Mouse (Mus musculus) macrophage (primary cell): ENCODE data around the gene Nav2. TPM values are rescaled to one million over a fixed set of nuclear protein-coding genes. Genes with fewer than 3 reads are reported as not detected.
A peak's percentile ranks its signal among the peaks of the same experiment; 100 is the strongest.

Experiments
- H3K27ac ChIP-seq: fragments of 350-480 bp; formaldehyde crosslinking; 2 replicates; pipeline ENCODE4 v1.9.0; 2021
- H3K36me3 ChIP-seq: fragments of 350-480 bp; formaldehyde crosslinking; 2 replicates; pipeline ENCODE4 v1.9.0; 2021; ENCODE audit errors: inconsistent target
- H3K4me3 ChIP-seq: fragments of 350-480 bp; formaldehyde crosslinking; 2 replicates; pipeline ENCODE4 v1.9.0; 2021; ENCODE audit errors: inconsistent target
- H3K79me2 ChIP-seq: fragments of 350-480 bp; formaldehyde crosslinking; 2 replicates; pipeline ENCODE4 v1.9.0; 2021; ENCODE audit errors: inconsistent target
- WGBS: methylation state at CpG from one replicate; pipeline ENCODE4 v1.1.7; 2026; ENCODE audit warnings: inconsistent platforms; ENCODE audit not compliant: missing documents; 5-methylcytosine and 5-hydroxymethylcytosine counted together
- polyA plus RNA-seq: library from polyadenylated mRNA; stranded (reverse); fragments of 250-400 nt; gene quantifications from 3 replicates; pipeline ENCODE4 v1.2.4, GENCODE M21; 2018; ENCODE audit warnings: inconsistent platforms

Nav2 gene
- polyA plus RNA-seq, 1 experiment from 2014 or later: 19.2 TPM

- peaks cover 52% of the 10 kb centered on the region; the same call in 1 of the 2 replicates for H3K36me3 ChIP-seq
- H3K4me3 ChIP-seq: no peak overlapping the region
- WGBS: 93% methylated on average over 11 of the region's 11 CpGs
- H3K27ac ChIP-seq: no peak overlapping the region
- H3K79me2 ChIP-seq: no peaks in the 10 kb centered on the region
Observed at GRCm38 (mm10) chr7:49565798-49566197, 657.3 kb downstream of the Nav2 start.

GRCm38 (mm10) chr7:49567346-49568034, 659.0 kb downstream of the Nav2 start:
- WGBS: 95% methylated on average over 13 of the region's 13 CpGs
- no peak overlapping the region for H3K27ac ChIP-seq
- H3K79me2 ChIP-seq: no peaks in the 10 kb centered on the region
- peaks cover 68% of the 10 kb centered on the region for H3K36me3 ChIP-seq
- no peak overlapping the region for H3K4me3 ChIP-seq

GRCm38 (mm10) chr7:49569646-49570045, 661.1 kb downstream of the Nav2 start:
- no peak overlapping the region for H3K27ac ChIP-seq
- H3K36me3 ChIP-seq: peaks cover 71% of the 10 kb centered on the region
- H3K79me2 ChIP-seq: no peaks in the 10 kb centered on the region
- H3K4me3 ChIP-seq: no peak overlapping the region
- 97% methylated on average over 7 of the region's 7 CpGs for WGBS

- WGBS: 100% methylated on average over 2 of the region's 2 CpGs
- no peak overlapping the region for H3K4me3 ChIP-seq
- no peak overlapping the region for H3K27ac ChIP-seq
- H3K36me3 ChIP-seq: peaks cover 72% of the 10 kb centered on the region
- no peaks in the 10 kb centered on the region for H3K79me2 ChIP-seq
Observed at GRCm38 (mm10) chr7:49571606-49572005, 663.1 kb downstream of the Nav2 start.

- Histone ChIP-seq H3K4me3 (no peak overlapping the region), H3K79me2 (no peaks in the 10 kb centered on the region), H3K36me3 (peaks cover 64% of the 10 kb centered on the region), H3K27ac (no peak overlapping the region)
- WGBS: 96% methylated on average over 9 of the region's 9 CpGs
Observed at GRCm38 (mm10) chr7:49575226-49575625, 666.7 kb downstream of the Nav2 start.

- 95% methylated on average over 2 of the region's 2 CpGs for WGBS
- H3K36me3 ChIP-seq: peaks cover 52% of the 10 kb centered on the region
- no peak overlapping the region for H3K27ac ChIP-seq
- H3K4me3 ChIP-seq: no peak overlapping the region
- no peaks in the 10 kb centered on the region for H3K79me2 ChIP-seq
Observed at GRCm38 (mm10) chr7:49577096-49577495, 668.6 kb downstream of the Nav2 start.

GRCm38 (mm10) chr7:49581951-49582350, 673.4 kb downstream of the Nav2 start:
- Histone ChIP-seq H3K27ac (no peak overlapping the region), H3K79me2 (no peaks in the 10 kb centered on the region), H3K4me3 (no peak overlapping the region), H3K36me3 (peaks cover 49% of the 10 kb centered on the region)
- WGBS: 97% methylated on average over 2 of the region's 2 CpGs

- Histone ChIP-seq H3K79me2 (no peaks in the 10 kb centered on the region), H3K4me3 (no peak overlapping the region), H3K27ac (no peak overlapping the region), H3K36me3 (peaks cover 48% of the 10 kb centered on the region)
- WGBS: 81% methylated on average over 7 of the region's 7 CpGs
Observed at GRCm38 (mm10) chr7:49582551-49582950, 674.0 kb downstream of the Nav2 start.

GRCm38 (mm10) chr7:49583176-49583575, 674.7 kb downstream of the Nav2 start:
- Histone ChIP-seq H3K36me3 (peaks cover 50% of the 10 kb centered on the region), H3K79me2 (no peaks in the 10 kb centered on the region), H3K4me3 (no peak overlapping the region), H3K27ac (no peak overlapping the region)
- 100% methylated on average over 6 of the region's 6 CpGs for WGBS

- peaks cover 71% of the 10 kb centered on the region for H3K36me3 ChIP-seq
- 90% methylated on average over 3 of the region's 5 CpGs for WGBS
- no peaks in the 10 kb centered on the region for H3K79me2 ChIP-seq
- H3K4me3 ChIP-seq: no peak overlapping the region
- H3K27ac ChIP-seq: no peak overlapping the region
Observed at GRCm38 (mm10) chr7:49586530-49587120, 678.1 kb downstream of the Nav2 start.

- Histone ChIP-seq H3K36me3 (peaks cover 77% of the 10 kb centered on the region), H3K27ac (no peak overlapping the region), H3K4me3 (no peak overlapping the region), H3K79me2 (no peaks in the 10 kb centered on the region)
- WGBS: 95% methylated on average over 8 of the region's 8 CpGs
Observed at GRCm38 (mm10) chr7:49589635-49590034, 681.1 kb downstream of the Nav2 start.

GRCm38 (mm10) chr7:49597776-49598175, 689.3 kb downstream of the Nav2 start:
- H3K36me3 ChIP-seq: peaks cover 57% of the 10 kb centered on the region
- H3K79me2 ChIP-seq: no peaks in the 10 kb centered on the region
- no peak overlapping the region for H3K27ac ChIP-seq
- no peak overlapping the region for H3K4me3 ChIP-seq
- WGBS: 88% methylated on average over 3 of the region's 3 CpGs

GRCm38 (mm10) chr7:49598225-49598624, 689.7 kb downstream of the Nav2 start:
- H3K79me2 ChIP-seq: no peaks in the 10 kb centered on the region
- H3K36me3 ChIP-seq: peaks cover 53% of the 10 kb centered on the region
- H3K27ac ChIP-seq: no peak overlapping the region
- no peak overlapping the region for H3K4me3 ChIP-seq
- WGBS: 97% methylated on average over 13 of the region's 13 CpGs

GRCm38 (mm10) chr7:49599950-49600349, 691.4 kb downstream of the Nav2 start:
- 93% methylated on average over 3 of the region's 3 CpGs for WGBS
- H3K4me3 ChIP-seq: no peak overlapping the region
- H3K27ac ChIP-seq: no peak overlapping the region
- no peaks in the 10 kb centered on the region for H3K79me2 ChIP-seq
- H3K36me3 ChIP-seq: peaks cover 36% of the 10 kb centered on the region

- Histone ChIP-seq H3K79me2 (no peaks in the 10 kb centered on the region), H3K27ac (peak overlapping the region; percentile 36), H3K4me3 (no peak overlapping the region), H3K36me3 (peaks cover 34% of the 10 kb centered on the region)
- WGBS: 15% methylated on average over 13 of the region's 13 CpGs
Observed at GRCm38 (mm10) chr7:49601191-49601975, 692.9 kb downstream of the Nav2 start.
